Mouse (Mus musculus) CH12.LX (cell line): Measurements from ENCODE around the gene Mybl2. TPM values are rescaled to one million over a fixed set of nuclear protein-coding genes. Genes with fewer than 3 reads are reported as not detected.

Source experiments
- DNase-seq: peaks from one replicate; pipeline ENCODE4 v3.0.0-alpha.2; 2013; ENCODE audit errors: extremely low read depth
- H3K27ac ChIP-seq: 2 replicates; pipeline ENCODE4 v1.5.1; 2012; ENCODE audit warnings: low read depth, mild to moderate bottlenecking, control low read depth, moderate library complexity; ENCODE audit not compliant: insufficient read depth
- H3K27me3 ChIP-seq: replicated peaks from 2 replicates; pipeline ENCODE3; 2012; ENCODE audit warnings: inconsistent platforms
- H3K36me3 ChIP-seq, 2 experiments: replicated peaks in 1 of 2; 2 replicates each; pipeline versions ENCODE3 to v1.6.1; 2012; ENCODE audit warnings: inconsistent platforms in 1 of 2, low read length in 1 of 2, mild to moderate bottlenecking in 1 of 2, mixed read lengths in 1 of 2, moderate library complexity in 1 of 2; ENCODE audit not compliant: control insufficient read depth in 1 of 2, insufficient read depth in 1 of 2
- H3K4me1 ChIP-seq, 2 experiments: 2 replicates each; pipeline ENCODE4 v1.6.1; 2012; ENCODE audit warnings: inconsistent platforms in 1 of 2, moderate library complexity in 1 of 2; ENCODE audit not compliant: insufficient read depth in 2 of 2, control insufficient read depth in 1 of 2
- H3K4me2 ChIP-seq: 2 replicates; pipeline ENCODE4 v1.6.1; 2012; ENCODE audit warnings: low read depth, mild to moderate bottlenecking, control low read depth; ENCODE audit not compliant: poor library complexity, insufficient read depth, severe bottlenecking
- H3K4me3 ChIP-seq, 3 experiments: fragments of 150-350 bp in 1 of 3; sonication (generic) in 1 of 3; replicated peaks in 1 of 3; 2 replicates each; pipeline versions ENCODE3 to v1.5.1; 2011 to 2012; ENCODE audit warnings: low read depth in 2 of 3, low read length in 2 of 3, mild to moderate bottlenecking in 2 of 3, moderate library complexity in 2 of 3, control low read depth in 1 of 3, improper control_type of control experiment in 1 of 3, inconsistent platforms in 1 of 3, mixed read lengths in 1 of 3; ENCODE audit not compliant: poor library complexity in 1 of 3
- H3K79me2 ChIP-seq: replicated peaks from 2 replicates; pipeline ENCODE4 v1.6.1; 2012; ENCODE audit warnings: mild to moderate bottlenecking, moderate library complexity; ENCODE audit not compliant: control insufficient read depth, poor library complexity, insufficient read depth, severe bottlenecking; ENCODE audit errors: extremely low read depth
- H3K9ac ChIP-seq: 2 replicates; pipeline ENCODE4 v1.6.1; 2012; ENCODE audit warnings: low read depth, mild to moderate bottlenecking, control low read depth, moderate library complexity; ENCODE audit not compliant: insufficient read depth
- H3K9me3 ChIP-seq: replicated peaks from 2 replicates; pipeline ENCODE3; 2012; ENCODE audit warnings: low read length, inconsistent platforms, mixed read lengths
- CHD1 ChIP-seq: IDR thresholded peaks from 2 replicates; pipeline ENCODE4 v1.6.1; 2012; ENCODE audit warnings: low read depth, low read length, improper control_type of control experiment, inconsistent platforms
- CHD2 ChIP-seq: IDR thresholded peaks from 2 replicates; pipeline ENCODE4 v1.6.1; 2011; ENCODE audit warnings: low read length, improper control_type of control experiment
- CTCF ChIP-seq, 2 experiments: IDR thresholded peaks in 1 of 2; conservative IDR thresholded peaks in 1 of 2; 2 replicates each; pipeline ENCODE4 v1.5.1; 2011 to 2012; ENCODE audit warnings: low read depth in 2 of 2, low read length in 2 of 2, improper control_type of control experiment in 1 of 2, inconsistent platforms in 1 of 2, mild to moderate bottlenecking in 1 of 2, moderate library complexity in 1 of 2
- E2F4 ChIP-seq: IDR thresholded peaks from 2 replicates; pipeline ENCODE4 v1.6.1; 2011; ENCODE audit warnings: low read depth, low read length, improper control_type of control experiment; ENCODE audit not compliant: insufficient replicate concordance
- ELF1 ChIP-seq: IDR thresholded peaks from 2 replicates; pipeline ENCODE4 v1.6.1; 2014; ENCODE audit warnings: low read depth, mild to moderate bottlenecking, inconsistent platforms, low read length, improper control_type of control experiment
- ETS1 ChIP-seq: conservative IDR thresholded peaks from 2 replicates; pipeline ENCODE4 v1.6.1; 2012; ENCODE audit warnings: low read depth, mild to moderate bottlenecking, inconsistent platforms, low read length, improper control_type of control experiment, moderate library complexity
- GABPA ChIP-seq: IDR thresholded peaks from 2 replicates; pipeline ENCODE4 v1.6.1; 2012; ENCODE audit warnings: low read depth, low read length, improper control_type of control experiment, inconsistent platforms; ENCODE audit not compliant: insufficient replicate concordance
- HCFC1 ChIP-seq: IDR thresholded peaks from 2 replicates; pipeline ENCODE4 v1.6.1; 2012; ENCODE audit warnings: low read depth, mild to moderate bottlenecking, inconsistent platforms, low read length, improper control_type of control experiment
- IRF4 ChIP-seq: IDR thresholded peaks from 2 replicates; pipeline ENCODE4 v1.6.1; 2014; ENCODE audit warnings: low read depth, mild to moderate bottlenecking, inconsistent platforms, low read length, improper control_type of control experiment
- JUN ChIP-seq: IDR thresholded peaks from 2 replicates; pipeline ENCODE4 v1.6.1; 2011; ENCODE audit warnings: low read depth, mild to moderate bottlenecking, low read length, improper control_type of control experiment, moderate library complexity; ENCODE audit not compliant: insufficient read depth
- JUND ChIP-seq: conservative IDR thresholded peaks from 2 replicates; pipeline ENCODE4 v1.6.1; 2011; ENCODE audit warnings: low read depth, low read length, improper control_type of control experiment
- KAT2A ChIP-seq: IDR thresholded peaks from 2 replicates; pipeline ENCODE4 v1.6.1; 2012; ENCODE audit warnings: low read length, improper control_type of control experiment, inconsistent platforms; ENCODE audit not compliant: insufficient replicate concordance
- MAFK ChIP-seq: IDR thresholded peaks from 2 replicates; pipeline ENCODE4 v1.6.1; 2011; ENCODE audit warnings: low read length, improper control_type of control experiment; ENCODE audit not compliant: insufficient replicate concordance
- MAX ChIP-seq: IDR thresholded peaks from 2 replicates; pipeline ENCODE4 v1.6.1; 2011; ENCODE audit warnings: low read length, improper control_type of control experiment
- MAZ ChIP-seq: IDR thresholded peaks from 2 replicates; pipeline ENCODE4 v1.6.1; 2012; ENCODE audit warnings: low read depth, mild to moderate bottlenecking, inconsistent platforms, low read length, improper control_type of control experiment, moderate library complexity
- MXI1 ChIP-seq: IDR thresholded peaks from 2 replicates; pipeline ENCODE4 v1.6.1; 2011; ENCODE audit warnings: mild to moderate bottlenecking, low read depth, low read length, improper control_type of control experiment
- NELFE ChIP-seq: IDR thresholded peaks from 2 replicates; pipeline ENCODE4 v1.6.1; 2011; ENCODE audit warnings: low read depth, low read length, improper control_type of control experiment
- NRF1 ChIP-seq: IDR thresholded peaks from 2 replicates; pipeline ENCODE4 v1.6.1; 2014; ENCODE audit warnings: low read depth, mild to moderate bottlenecking, inconsistent platforms, low read length, improper control_type of control experiment, moderate library complexity
- PAX5 ChIP-seq: IDR thresholded peaks from 2 replicates; pipeline ENCODE4 v1.6.1; 2012; ENCODE audit warnings: low read length, inconsistent platforms, mixed read lengths
- POLR2A ChIP-seq: IDR thresholded peaks from 2 replicates; pipeline ENCODE4 v1.6.1; 2011; ENCODE audit warnings: low read depth, mild to moderate bottlenecking, improper control_type of control experiment, low read length
- POLR2AphosphoS2 ChIP-seq: IDR thresholded peaks from 2 replicates; pipeline ENCODE4 v1.6.1; 2011; ENCODE audit warnings: low read depth, low read length, improper control_type of control experiment
- RAD21 ChIP-seq: IDR thresholded peaks from 2 replicates; pipeline ENCODE4 v1.6.1; 2011; ENCODE audit warnings: low read depth, mild to moderate bottlenecking, low read length, improper control_type of control experiment, moderate library complexity
- RCOR1 ChIP-seq: conservative IDR thresholded peaks from 2 replicates; pipeline ENCODE4 v1.6.1; 2012; ENCODE audit warnings: low read depth, mild to moderate bottlenecking, inconsistent platforms, low read length, improper control_type of control experiment
- SIN3A ChIP-seq: IDR thresholded peaks from 2 replicates; pipeline ENCODE4 v1.6.1; 2012; ENCODE audit warnings: low read length, improper control_type of control experiment, inconsistent platforms
- SMC3 ChIP-seq: IDR thresholded peaks from 2 replicates; pipeline ENCODE4 v1.6.1; 2011; ENCODE audit warnings: low read depth, low read length, improper control_type of control experiment
- TBP ChIP-seq: conservative IDR thresholded peaks from 2 replicates; pipeline ENCODE4 v1.6.1; 2011; ENCODE audit warnings: low read depth, low read length, improper control_type of control experiment
- TCF12 ChIP-seq: IDR thresholded peaks from 2 replicates; pipeline ENCODE4 v1.6.1; 2014; ENCODE audit warnings: low read depth, mild to moderate bottlenecking, inconsistent platforms, low read length, improper control_type of control experiment
- UBTF ChIP-seq: IDR thresholded peaks from 2 replicates; pipeline ENCODE4 v1.6.1; 2012; ENCODE audit warnings: low read depth, mild to moderate bottlenecking, inconsistent platforms, low read length, improper control_type of control experiment, moderate library complexity
- USF1 ChIP-seq: IDR thresholded peaks from 2 replicates; pipeline ENCODE4 v1.6.1; 2014; ENCODE audit warnings: low read depth, mild to moderate bottlenecking, inconsistent platforms, low read length, improper control_type of control experiment
- USF2 ChIP-seq: conservative IDR thresholded peaks from 2 replicates; pipeline ENCODE4 v1.6.1; 2011; ENCODE audit warnings: low read depth, low read length, improper control_type of control experiment
- ZC3H11A ChIP-seq: IDR thresholded peaks from 2 replicates; pipeline ENCODE4 v1.6.1; 2012; ENCODE audit warnings: low read depth, mild to moderate bottlenecking, inconsistent platforms, low read length, improper control_type of control experiment
- ZNF384 ChIP-seq: IDR thresholded peaks from 2 replicates; pipeline ENCODE4 v1.6.1; 2012; ENCODE audit warnings: low read depth, low read length, improper control_type of control experiment, inconsistent platforms
- dilution Hi-C: fragments of 300-500 bp; cut with MboI; formaldehyde crosslinking; loops from 2 replicates; pipeline ENCODE4 v1.14.3; 2020; ENCODE audit warnings: low sequenced_read_pairs; ENCODE audit not compliant: extremely low pct_unique_long_range_greater_than_20kb, extremely low pct_ligation_motif_present
- in situ Hi-C: fragments of 300-500 bp; cut with MboI; formaldehyde crosslinking; loops from 3 replicates; pipeline ENCODE4 v1.14.3; 2019; ENCODE audit warnings: low sequenced_read_pairs, low pct_ligation_motif_present, low pct_unique_long_range_greater_than_20kb, mixed read lengths
- polyA plus RNA-seq: library from polyadenylated mRNA; unstranded; fragments of >175 nt; gene quantifications from 2 replicates; pipeline ENCODE4 v1.2.1, GENCODE M21; 2012; ENCODE audit warnings: low read depth; ENCODE audit not compliant: insufficient read length
- total RNA-seq, 2 experiments: library from RNA; depleted of rRNA; stranded (reverse); fragments of 300-350 nt in 1 of 2; fragments of >200 nt in 1 of 2; gene quantifications; 2 replicates each; pipeline ENCODE4 v1.2.3; 2012 to 2014

The Mybl2 gene
- total and polyA plus RNA-seq, 3 experiments = 36.0 to 131 (median 38.4) TPM

GRCm38 (mm10) chr2:163102216-163102615 lies 47.7 kb downstream of the Mybl2 start:
- no peak for DNase-seq
- in situ Hi-C loops (loop anchor here (10.0 kb wide), 1 partner anchor 213 kb away; no protein-coding TSS in a partner anchor), dilution Hi-C loops (no loop called here)
- H3K27me3 ChIP-seq = peaks cover 75% of the 10 kb centered on the region
- TF ChIP-seq UBTF (no peak), MAZ (no peak), ETS1 (no peak), CHD1 (no peak), PAX5 (no peak), HCFC1 (no peak), CTCF (conservative IDR thresholded peaks at IDR 0.05 in 1 of 2, IDR thresholded peaks at IDR 0.05 in 1 of 2; ENCODE audit: low read depth in 2 of 2, low read length in 2 of 2) (no peak)
- H3K36me3 ChIP-seq = no peaks in the 10 kb centered on the region
- H3K79me2 ChIP-seq = no peaks in the 10 kb centered on the region
- H3K4me1 ChIP-seq = peaks cover 11 to 23% of the 10 kb centered on the region in 2 experiments
- H3K9ac ChIP-seq = no peak overlapping the region
- H3K9me3 ChIP-seq = peaks cover 9% of the 10 kb centered on the region
- H3K4me2 ChIP-seq = peak overlapping the region; percentile 54; the same call in 1 of the 2 replicates
- no peak overlapping the region for H3K27ac ChIP-seq
- H3K4me3 ChIP-seq = no peak overlapping the region

DNA sequence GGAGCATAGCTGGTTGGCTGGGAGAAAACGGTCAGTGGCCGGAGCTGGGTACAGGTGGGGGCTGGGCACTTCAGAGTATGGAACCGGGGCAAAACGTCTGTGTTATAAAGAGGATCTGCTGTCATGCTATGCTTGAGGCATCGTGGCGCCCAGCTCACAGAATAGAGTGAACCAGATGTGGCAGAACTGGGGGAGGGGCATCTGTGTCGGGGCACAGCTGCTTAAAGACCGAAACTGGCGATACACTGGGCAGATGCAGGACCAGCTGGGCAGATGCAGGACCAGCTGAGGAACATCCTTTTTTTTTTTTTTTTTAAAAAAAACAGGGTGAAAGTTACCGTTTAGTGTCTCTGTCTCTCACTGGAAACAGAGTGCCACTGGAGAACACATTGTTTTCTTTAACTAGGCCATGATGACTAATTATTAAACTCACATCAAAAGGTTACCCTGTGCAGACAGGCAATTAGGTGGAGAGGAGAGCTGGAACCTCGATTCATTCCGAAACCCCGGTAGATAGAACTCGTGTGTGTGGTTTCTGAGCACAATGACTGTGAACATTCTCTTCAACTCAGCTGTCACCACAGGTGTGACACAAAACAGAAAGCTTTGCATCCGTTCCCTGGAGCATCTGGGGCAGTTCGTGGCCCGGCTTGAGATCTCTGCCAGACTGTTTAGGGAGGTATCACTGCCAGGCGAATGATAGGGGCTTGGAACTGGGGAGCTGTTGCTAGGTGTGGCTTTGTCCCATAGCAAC lies 48.6 kb downstream of the Mybl2 start:
- in situ Hi-C loops = loop anchor here (10.0 kb wide), 1 partner anchor 212 kb away; no protein-coding TSS in a partner anchor
- H3K4me1 ChIP-seq = peaks cover 11 to 23% of the 10 kb centered on the region in 2 experiments
- peak; percentile 92 for TF ChIP-seq JUND
- TF ChIP-seq RAD21 = no peak
- peak; percentile 85 for TF ChIP-seq JUN
- no peak for TF ChIP-seq POLR2A
- TF ChIP-seq POLR2AphosphoS2 = no peak
- TF ChIP-seq ETS1 = peak; percentile 94
- peak; percentile 99 for TF ChIP-seq TCF12
- TF ChIP-seq USF2 = no peak
- TF ChIP-seq SMC3 = no peak
- no peak for TF ChIP-seq GABPA
- TF ChIP-seq ZNF384 = peak; percentile 96
- no peak for TF ChIP-seq MXI1
- TF ChIP-seq ZC3H11A = no peak
- no peak for TF ChIP-seq CTCF (conservative IDR thresholded peaks at IDR 0.05 in 1 of 2, IDR thresholded peaks at IDR 0.05 in 1 of 2; ENCODE audit: low read depth in 2 of 2, low read length in 2 of 2)
- TF ChIP-seq CHD2 = no peak
- no peak for TF ChIP-seq KAT2A
- TF ChIP-seq TBP = no peak
- no peak for TF ChIP-seq SIN3A
- TF ChIP-seq HCFC1 = no peak
- peak; percentile 96 for TF ChIP-seq IRF4
- no peak for TF ChIP-seq NELFE
- no peak for TF ChIP-seq USF1
- peak; percentile 86; the same call in 1 of the 2 replicates for TF ChIP-seq RCOR1
- TF ChIP-seq E2F4 = no peak
- TF ChIP-seq MAX = 0 out of 2 replicates have a peak, but pooled peaks have one; percentile 20
- no peak for TF ChIP-seq NRF1
- TF ChIP-seq ELF1 = no peak
- peak; percentile 72; the same call in 1 of the 2 replicates for TF ChIP-seq MAFK

More for the DNA sequence above, 48.6 kb downstream of the Mybl2 start:
- Histone ChIP-seq H3K27me3 (peaks cover 78% of the 10 kb centered on the region), H3K9ac (no peak overlapping the region), H3K4me2 (peak overlapping the region; percentile 54; the same call in 1 of the 2 replicates), H3K9me3 (peaks cover 16% of the 10 kb centered on the region), H3K27ac (no peak overlapping the region), H3K36me3 (no peaks in the 10 kb centered on the region), H3K4me3 (no peak overlapping the region), H3K79me2 (no peaks in the 10 kb centered on the region)
- dilution Hi-C loops = no loop called here
- peak; percentile 92 for DNase-seq
